Mouse (Mus musculus) adrenal gland, postnatal 4 days (tissue): ENCODE measurements around the gene Odf3l1. TPM values are rescaled to one million over a fixed set of nuclear protein-coding genes. Genes with fewer than 3 reads are reported as not detected.

Source experiments
- DNase-seq, 2 experiments: peaks; one replicate each; pipeline ENCODE4 v3.0.0; 2021 to 2022; ENCODE audit warnings: low spot score in 2 of 2, mixed read lengths in 2 of 2
- total RNA-seq, 2 experiments: library from RNA; stranded (reverse); gene quantifications; 2 replicates each; pipeline ENCODE4 v1.2.3; 2021

The Odf3l1 gene
- total RNA-seq, 2 experiments from 2014 or later: 0.73 to 1.4 TPM

- DNase-seq: no peak
Measured at GRCm38 (mm10) chr9:56882283-56882682, 17.8 kb upstream of the Odf3l1 start.

DNA sequence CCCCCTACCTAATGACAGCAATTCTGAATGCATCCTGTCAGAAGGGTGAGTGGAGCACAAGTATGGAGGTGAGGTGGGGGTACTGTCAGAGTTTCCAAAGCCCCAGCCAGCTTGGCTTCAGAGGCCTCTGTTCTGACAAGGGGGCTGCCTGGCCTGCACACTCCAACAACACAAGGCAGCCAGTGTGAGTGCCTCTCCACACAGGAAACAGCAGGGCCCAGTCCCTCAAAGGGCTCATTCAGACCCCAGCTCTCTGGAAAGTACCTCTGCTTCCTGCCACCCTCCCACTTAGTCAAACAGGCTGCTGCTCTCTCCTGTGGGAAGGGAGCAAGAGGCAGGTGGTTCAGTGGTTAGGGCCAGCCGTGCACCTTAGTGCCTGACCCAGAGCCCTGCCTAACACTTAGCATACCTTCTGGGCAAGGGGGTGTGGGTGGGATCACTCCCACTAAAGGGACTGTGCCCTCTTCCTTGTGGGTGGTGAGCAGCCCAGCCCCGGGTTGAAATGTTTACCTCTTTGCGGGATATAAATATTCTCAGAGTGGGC is 17.1 kb upstream of the Odf3l1 start:
- no peak for DNase-seq

DNA sequence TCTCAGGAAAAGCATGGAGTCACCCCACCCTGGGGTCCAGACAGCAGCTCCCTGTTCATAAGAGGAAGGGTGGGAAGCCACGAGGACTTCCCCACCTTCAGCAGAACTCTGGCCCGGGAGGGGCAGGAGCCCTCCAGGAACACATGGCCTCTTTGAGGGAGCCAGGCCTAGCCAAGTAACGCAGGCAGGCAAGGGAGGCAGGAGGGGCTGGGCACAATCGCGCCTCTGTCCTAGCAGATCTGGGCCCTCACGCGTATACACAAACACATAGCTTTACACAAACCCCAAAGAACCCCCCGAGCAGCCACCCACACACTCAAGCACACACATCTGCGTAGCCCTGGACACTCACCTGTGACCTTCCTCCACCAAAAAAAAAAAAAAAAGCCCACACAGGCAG is 16.3 kb upstream of the Odf3l1 start:
- DNase-seq: no peak

DNA sequence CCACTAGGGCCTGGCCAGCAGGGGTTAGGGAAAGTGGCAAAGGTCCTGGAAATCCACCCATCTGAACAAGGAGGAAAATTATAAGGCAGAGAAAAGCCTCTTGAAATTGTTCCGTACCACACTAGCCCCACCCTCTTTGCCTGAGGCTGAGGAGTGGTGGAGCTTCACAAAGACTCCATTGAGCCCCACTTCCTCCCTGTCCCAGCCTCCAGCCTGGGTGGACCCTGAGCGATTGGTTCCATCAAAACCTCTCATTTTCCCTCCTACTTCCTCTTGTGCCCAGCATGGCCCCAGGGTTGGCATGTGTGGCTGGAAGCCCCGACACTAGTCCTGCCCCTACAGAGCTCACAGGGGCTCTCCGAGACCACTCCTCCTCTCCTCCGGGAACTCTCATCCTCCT is 12.8 kb upstream of the Odf3l1 start:
- no peak for DNase-seq

DNA sequence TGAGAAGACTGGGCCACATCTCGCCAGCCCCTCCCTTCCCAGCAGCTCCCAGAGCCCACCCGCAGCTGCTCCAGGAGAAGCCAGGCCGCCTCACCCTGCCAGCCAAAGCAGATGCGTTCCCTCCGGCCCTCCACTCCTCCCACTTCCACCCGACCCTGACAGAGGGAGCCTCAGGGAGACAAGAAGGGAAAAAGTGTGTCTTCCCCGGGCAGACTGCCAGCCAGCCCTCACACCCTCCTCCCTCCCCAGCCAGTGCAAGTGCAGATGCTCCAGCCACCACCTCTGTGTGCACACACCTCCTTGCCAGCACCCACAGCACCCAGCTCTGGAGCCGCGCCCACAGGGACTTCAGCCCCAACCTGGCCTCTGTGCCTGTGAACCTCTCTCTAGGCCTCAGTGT is 12.3 kb upstream of the Odf3l1 start:
- no peak for DNase-seq

GRCm38 (mm10) chr9:56873097-56873496 is 8.6 kb upstream of the Odf3l1 start:
- DNase-seq: no peak

GRCm38 (mm10) chr9:56872105-56872903 is 7.8 kb upstream of the Odf3l1 start:
- DNase-seq: no peak

GRCm38 (mm10) chr9:56871191-56871590 is 6.7 kb upstream of the Odf3l1 start:
- no peak for DNase-seq

DNA sequence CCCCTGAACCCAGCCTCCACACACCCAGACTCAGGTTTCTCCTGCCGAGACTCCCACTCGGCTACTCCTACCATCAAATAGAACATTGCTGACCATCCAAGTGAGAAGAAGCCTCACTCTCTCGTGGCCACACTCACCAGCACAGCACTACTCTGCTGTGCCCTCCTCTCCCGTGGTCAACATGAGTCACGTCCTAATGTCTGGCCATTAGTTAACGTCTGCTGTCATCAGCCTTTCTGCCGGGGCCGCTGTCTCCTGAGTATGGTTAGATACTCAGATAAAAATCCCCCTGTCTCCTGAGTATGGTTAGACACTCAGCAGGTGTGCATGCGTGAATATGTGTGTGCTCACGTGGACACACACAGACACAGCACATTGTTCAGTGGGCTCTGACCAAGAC is 6.3 kb upstream of the Odf3l1 start:
- no peak for DNase-seq

DNA sequence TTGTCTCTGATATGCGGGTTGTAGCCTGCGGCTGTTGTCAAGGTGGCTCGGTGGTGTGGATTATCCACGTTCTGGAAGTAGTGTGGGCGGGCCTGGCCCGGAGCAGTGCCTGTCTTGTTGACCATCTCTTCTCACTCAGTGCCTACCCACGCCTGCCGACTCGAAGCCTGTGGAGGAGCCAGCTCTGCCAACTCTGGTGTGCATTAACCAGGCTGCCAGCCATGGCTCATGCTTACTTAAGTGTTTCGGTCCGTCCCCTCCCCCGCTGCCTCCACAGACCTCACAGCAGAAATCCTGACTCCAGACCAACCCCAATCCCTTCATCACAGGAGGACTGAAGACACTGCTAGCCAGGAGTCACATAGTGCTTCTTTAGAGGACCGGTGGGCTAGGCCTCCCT is 5.1 kb upstream of the Odf3l1 start:
- no peak for DNase-seq

DNA sequence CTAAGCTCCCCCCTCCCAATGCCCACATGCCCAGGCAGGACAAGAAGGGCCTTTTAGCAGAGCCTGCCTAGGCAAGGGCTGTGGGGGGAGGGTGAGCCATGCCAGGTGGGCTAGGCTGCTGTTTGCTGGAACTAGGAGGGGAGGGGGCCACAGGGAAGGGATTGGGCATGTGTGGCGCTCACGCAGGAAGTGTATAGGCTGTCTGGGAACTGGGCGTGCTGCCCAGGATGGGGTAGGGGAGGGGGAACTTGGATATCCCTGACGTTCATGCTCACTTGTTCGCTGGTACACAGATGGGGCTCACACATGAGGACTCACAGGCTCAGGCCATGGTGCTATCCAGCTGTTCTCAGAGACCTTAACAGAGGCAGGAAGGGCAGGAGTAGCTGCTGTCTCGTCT is 3.8 kb upstream of the Odf3l1 start:
- no peak for DNase-seq

- no peak for DNase-seq
Measured at GRCm38 (mm10) chr9:56866430-56866829, 2.0 kb upstream of the Odf3l1 start.

DNA sequence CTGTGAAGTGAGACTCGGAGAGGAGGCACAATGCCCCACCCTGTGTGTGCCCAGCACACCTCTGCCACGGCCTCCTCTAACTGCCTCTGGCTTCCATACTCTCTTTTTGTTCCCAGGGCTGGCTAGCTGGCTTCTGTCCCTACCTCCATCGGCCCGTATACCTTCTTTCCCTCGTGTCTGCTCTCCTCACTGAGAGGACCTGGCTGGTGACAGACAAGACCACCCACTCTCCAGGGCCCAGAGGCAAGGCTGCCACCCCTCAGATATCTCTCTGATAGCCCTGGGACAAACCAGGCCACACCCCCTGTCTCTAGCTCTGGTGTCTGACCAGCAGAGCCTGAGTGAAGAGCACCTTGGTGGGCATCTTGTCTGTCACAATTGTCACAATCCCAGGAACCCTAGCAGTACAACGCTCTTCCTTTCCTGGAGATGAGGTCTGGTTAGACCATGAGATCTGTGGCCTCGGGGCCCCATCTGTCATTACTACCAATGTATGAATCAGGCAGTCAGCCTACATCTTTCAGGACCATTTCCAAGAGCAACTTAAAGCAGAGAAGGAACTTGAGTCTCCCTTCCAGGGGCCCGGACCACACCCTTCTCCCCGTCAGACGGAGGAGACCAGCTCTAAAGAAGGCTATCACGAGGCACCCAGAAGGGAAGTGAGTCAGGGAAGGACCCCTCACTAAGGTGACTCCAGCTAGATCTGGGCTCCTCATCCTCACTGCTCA is 1.4 kb upstream of the Odf3l1 start:
- no peak for DNase-seq

DNA sequence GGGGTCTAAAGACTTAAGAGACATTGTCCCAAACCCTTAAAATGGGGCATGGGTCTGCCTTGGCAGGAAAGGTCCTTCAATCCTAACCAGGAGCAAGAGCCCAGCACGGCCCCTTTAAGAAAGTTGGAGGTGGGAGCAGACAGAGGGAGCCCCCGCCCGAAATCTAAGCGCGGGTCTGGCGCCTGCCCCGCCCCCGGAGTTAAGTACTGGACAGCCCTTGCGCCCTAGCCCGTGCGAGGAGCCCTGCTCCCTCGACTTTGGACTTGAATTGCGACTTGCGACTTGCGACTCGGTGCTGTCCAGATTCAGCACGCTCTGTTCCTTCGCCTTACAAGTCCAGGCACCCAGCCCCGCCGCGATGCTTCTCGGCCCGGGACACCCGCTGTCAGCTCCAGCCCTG is 353 bp upstream of the Odf3l1 start, which contains the start of gene Cspg4:
TSS of gene Cspg4 (plus strand) at position 202 of the 400 bp plus-strand sequence.
- no peak for DNase-seq

DNA sequence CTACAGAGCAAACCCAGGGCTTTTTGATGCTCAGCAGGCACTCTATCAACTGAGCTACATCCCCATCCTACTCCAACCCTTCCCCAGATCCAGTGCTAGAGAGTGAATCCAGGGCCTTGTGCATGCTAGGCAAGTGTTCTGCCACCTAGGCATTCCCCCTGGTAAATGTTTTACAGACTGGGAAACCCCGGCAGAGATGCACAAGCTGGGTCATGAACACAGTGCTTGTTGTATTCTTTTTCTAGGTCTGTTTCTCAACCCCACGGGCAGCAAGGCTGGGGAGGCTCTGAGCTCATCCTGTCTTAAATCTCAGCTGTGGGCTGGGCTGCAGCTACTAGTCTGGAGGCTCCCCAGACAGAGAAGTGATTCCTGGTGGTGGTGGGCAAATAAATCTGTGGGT is 1.6 kb downstream of the Odf3l1 start:
- DNase-seq: no peak

DNA sequence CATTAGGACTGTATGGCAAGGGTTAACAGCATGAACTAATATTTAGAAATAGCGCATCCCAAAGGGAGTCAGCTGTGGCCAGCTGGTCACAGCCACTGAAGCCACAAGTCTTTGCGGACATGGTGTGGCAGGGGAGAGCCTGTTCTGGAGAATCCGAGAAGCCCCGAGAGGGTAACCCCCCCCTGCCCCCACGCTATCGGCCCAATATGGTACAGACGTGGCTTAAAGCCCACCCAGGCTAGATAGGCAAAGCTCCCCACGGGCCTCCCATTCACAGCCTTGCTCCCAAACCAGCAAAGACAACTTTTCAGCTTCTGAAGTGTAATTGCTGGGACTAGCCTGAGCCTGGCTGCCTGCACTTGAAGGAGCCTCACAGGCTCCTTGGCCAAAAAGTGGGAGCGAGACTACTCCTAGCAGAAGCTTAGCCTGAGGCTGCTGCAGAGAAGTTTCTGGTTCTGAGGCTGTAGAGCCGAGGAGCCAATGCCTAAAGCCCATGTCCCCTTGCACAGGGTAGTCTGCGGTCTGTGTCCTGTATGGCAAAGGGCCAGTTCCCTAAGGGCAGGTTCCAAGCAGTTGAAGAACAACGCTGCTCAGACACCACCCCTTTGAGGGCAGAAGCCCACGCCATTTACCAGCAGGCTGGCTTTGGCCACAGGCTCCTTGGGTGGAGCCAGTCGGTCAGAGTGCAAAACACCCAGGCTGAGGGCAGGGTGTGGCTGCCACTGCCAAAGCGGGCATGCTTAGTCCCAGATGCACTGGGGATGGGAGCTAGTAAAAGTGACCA is 3.8 kb downstream of the Odf3l1 start:
- no peak for DNase-seq

GRCm38 (mm10) chr9:56860035-56860434 is 4.4 kb downstream of the Odf3l1 start:
- no peak for DNase-seq

- DNase-seq: no peak
Measured at GRCm38 (mm10) chr9:56857463-56857862, 7.0 kb downstream of the Odf3l1 start.

- no peak for DNase-seq
Measured at GRCm38 (mm10) chr9:56851778-56852177, 12.7 kb downstream of the Odf3l1 start.

- no peak for DNase-seq
Measured at GRCm38 (mm10) chr9:56850905-56851252, 13.6 kb downstream of the Odf3l1 start.

- DNase-seq: no peak
Measured at GRCm38 (mm10) chr9:56850128-56850904, 14.2 kb downstream of the Odf3l1 start.
